Mouse (Mus musculus): Measurements from ENCODE around the gene Scrn1. TPM values are rescaled to one million over a fixed set of nuclear protein-coding genes. Genes with fewer than 3 reads are reported as not detected.

Gene Scrn1
- polyA plus RNA-seq, 1 experiment: 7.4 TPM

- H3K4me3 ChIP-seq (ENCODE audit: control insufficient read depth, low read depth, low read length): no peak overlapping the region
- no peak overlapping the region for H3K27ac ChIP-seq (ENCODE audit: control insufficient read depth, insufficient read depth, low read depth, low read length)
- no peaks in the 10 kb centered on the region for H3K36me3 ChIP-seq (ENCODE audit: control insufficient read depth, insufficient read depth, low read length)
- no peaks in the 10 kb centered on the region for H3K27me3 ChIP-seq (ENCODE audit: control insufficient read depth, insufficient read depth, low read length)
- H3K4me1 ChIP-seq (ENCODE audit: control insufficient read depth, insufficient read depth, low read length): peaks cover 5% of the 10 kb centered on the region
- no peak for TF ChIP-seq POLR2A (IDR thresholded peaks at IDR 0.05; ENCODE audit: control insufficient read depth, low read depth, low read length)
- TF ChIP-seq CTCF (IDR thresholded peaks at IDR 0.05; ENCODE audit: control insufficient read depth, insufficient read depth, insufficient replicate concordance, low read depth, low read length): no peak
These were observed 21.9 kb upstream of the Scrn1 start for GRCm38 (mm10) chr6:54588212-54588611.

GRCm38 (mm10) chr6:54587683-54588082 lies 21.4 kb upstream of the Scrn1 start:
- Histone ChIP-seq H3K4me3 (ENCODE audit: control insufficient read depth, low read depth, low read length) (no peak overlapping the region), H3K36me3 (ENCODE audit: control insufficient read depth, insufficient read depth, low read length) (no peaks in the 10 kb centered on the region), H3K27me3 (ENCODE audit: control insufficient read depth, insufficient read depth, low read length) (no peaks in the 10 kb centered on the region), H3K4me1 (ENCODE audit: control insufficient read depth, insufficient read depth, low read length) (no peaks in the 10 kb centered on the region; the same call in 1 of the 2 replicates), H3K27ac (ENCODE audit: control insufficient read depth, insufficient read depth, low read depth, low read length) (no peak overlapping the region)
- TF ChIP-seq POLR2A (IDR thresholded peaks at IDR 0.05; ENCODE audit: control insufficient read depth, low read depth, low read length) (no peak), CTCF (IDR thresholded peaks at IDR 0.05; ENCODE audit: control insufficient read depth, insufficient read depth, insufficient replicate concordance, low read depth, low read length) (no peak)

GRCm38 (mm10) chr6:54586911-54587310 lies 20.6 kb upstream of the Scrn1 start:
- TF ChIP-seq CTCF (IDR thresholded peaks at IDR 0.05; ENCODE audit: control insufficient read depth, insufficient read depth, insufficient replicate concordance, low read depth, low read length) (no peak), POLR2A (IDR thresholded peaks at IDR 0.05; ENCODE audit: control insufficient read depth, low read depth, low read length) (no peak)
- H3K27ac ChIP-seq (ENCODE audit: control insufficient read depth, insufficient read depth, low read depth, low read length): no peak overlapping the region
- no peak overlapping the region for H3K4me3 ChIP-seq (ENCODE audit: control insufficient read depth, low read depth, low read length)
- no peaks in the 10 kb centered on the region for H3K4me1 ChIP-seq (ENCODE audit: control insufficient read depth, insufficient read depth, low read length)
- H3K27me3 ChIP-seq (ENCODE audit: control insufficient read depth, insufficient read depth, low read length): no peaks in the 10 kb centered on the region
- no peaks in the 10 kb centered on the region for H3K36me3 ChIP-seq (ENCODE audit: control insufficient read depth, insufficient read depth, low read length)

GRCm38 (mm10) chr6:54586175-54586574 lies 19.9 kb upstream of the Scrn1 start:
- TF ChIP-seq POLR2A (IDR thresholded peaks at IDR 0.05; ENCODE audit: control insufficient read depth, low read depth, low read length) (no peak), CTCF (IDR thresholded peaks at IDR 0.05; ENCODE audit: control insufficient read depth, insufficient read depth, insufficient replicate concordance, low read depth, low read length) (no peak)
- no peaks in the 10 kb centered on the region for H3K36me3 ChIP-seq (ENCODE audit: control insufficient read depth, insufficient read depth, low read length)

GRCm38 (mm10) chr6:54573218-54573955 lies 7.1 kb upstream of the Scrn1 start:
- Histone ChIP-seq H3K36me3 (ENCODE audit: control insufficient read depth, insufficient read depth, low read length) (no peaks in the 10 kb centered on the region), H3K4me3 (ENCODE audit: control insufficient read depth, low read depth, low read length) (no peak overlapping the region), H3K27ac (ENCODE audit: control insufficient read depth, insufficient read depth, low read depth, low read length) (0 out of 2 replicates have a peak overlapping the region, but pooled peaks have one; percentile 13), H3K27me3 (ENCODE audit: control insufficient read depth, insufficient read depth, low read length) (no peaks in the 10 kb centered on the region), H3K4me1 (ENCODE audit: control insufficient read depth, insufficient read depth, low read length) (no peaks in the 10 kb centered on the region)
- TF ChIP-seq CTCF (IDR thresholded peaks at IDR 0.05; ENCODE audit: control insufficient read depth, insufficient read depth, insufficient replicate concordance, low read depth, low read length): no peak
- no peak for TF ChIP-seq POLR2A (IDR thresholded peaks at IDR 0.05; ENCODE audit: control insufficient read depth, low read depth, low read length)

More at GRCm38 (mm10) chr6:54586175-54586574, 19.9 kb upstream of the Scrn1 start:
- Histone ChIP-seq H3K27me3 (ENCODE audit: control insufficient read depth, insufficient read depth, low read length) (no peaks in the 10 kb centered on the region), H3K27ac (ENCODE audit: control insufficient read depth, insufficient read depth, low read depth, low read length) (no peak overlapping the region), H3K4me1 (ENCODE audit: control insufficient read depth, insufficient read depth, low read length) (no peaks in the 10 kb centered on the region), H3K4me3 (ENCODE audit: control insufficient read depth, low read depth, low read length) (no peak overlapping the region)

DNA sequence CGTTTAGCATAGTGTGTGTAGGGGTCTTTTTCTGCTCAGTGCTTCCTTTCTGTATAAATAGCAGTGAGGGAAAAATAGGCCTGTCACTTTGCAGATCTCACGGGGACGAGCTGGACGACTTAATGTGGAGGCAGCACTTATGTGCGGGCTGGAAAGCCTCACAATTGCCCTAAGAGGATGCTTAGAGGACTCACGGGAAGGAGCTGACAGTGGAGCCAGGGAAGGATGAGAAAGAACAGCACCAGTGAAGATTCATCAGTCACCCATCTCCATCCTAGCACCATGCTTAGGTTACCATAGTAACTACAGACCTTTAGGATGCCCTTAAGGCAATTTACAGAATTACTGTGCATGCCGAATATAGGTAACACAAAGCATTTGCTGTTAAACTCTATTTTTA lies 3.5 kb upstream of the Scrn1 start:
- peaks cover 2% of the 10 kb centered on the region for H3K4me1 ChIP-seq (ENCODE audit: control insufficient read depth, insufficient read depth, low read length)

GRCm38 (mm10) chr6:54566546-54566919 lies 244 bp upstream of the Scrn1 start:
- no peaks in the 10 kb centered on the region for H3K27me3 ChIP-seq (ENCODE audit: control insufficient read depth, insufficient read depth, low read length)
- TF ChIP-seq POLR2A (IDR thresholded peaks at IDR 0.05; ENCODE audit: control insufficient read depth, low read depth, low read length) (no peak), CTCF (IDR thresholded peaks at IDR 0.05; ENCODE audit: control insufficient read depth, insufficient read depth, insufficient replicate concordance, low read depth, low read length) (no peak)
- no peak overlapping the region for H3K27ac ChIP-seq (ENCODE audit: control insufficient read depth, insufficient read depth, low read depth, low read length)
- peaks cover 2% of the 10 kb centered on the region for H3K4me1 ChIP-seq (ENCODE audit: control insufficient read depth, insufficient read depth, low read length)
- no peaks in the 10 kb centered on the region for H3K36me3 ChIP-seq (ENCODE audit: control insufficient read depth, insufficient read depth, low read length)
- H3K4me3 ChIP-seq (ENCODE audit: control insufficient read depth, low read depth, low read length): peak overlapping the region; percentile 74

More for the DNA sequence above, 3.5 kb upstream of the Scrn1 start:
- H3K36me3 ChIP-seq (ENCODE audit: control insufficient read depth, insufficient read depth, low read length): no peaks in the 10 kb centered on the region
- TF ChIP-seq POLR2A (IDR thresholded peaks at IDR 0.05; ENCODE audit: control insufficient read depth, low read depth, low read length): no peak
- no peak for TF ChIP-seq CTCF (IDR thresholded peaks at IDR 0.05; ENCODE audit: control insufficient read depth, insufficient read depth, insufficient replicate concordance, low read depth, low read length)
- H3K4me3 ChIP-seq (ENCODE audit: control insufficient read depth, low read depth, low read length): no peak overlapping the region
- no peak overlapping the region for H3K27ac ChIP-seq (ENCODE audit: control insufficient read depth, insufficient read depth, low read depth, low read length)
- no peaks in the 10 kb centered on the region for H3K27me3 ChIP-seq (ENCODE audit: control insufficient read depth, insufficient read depth, low read length)

Measured in testis, adult 2 months (tissue).